Mouse (Mus musculus) stomach, embryonic 15.5 days (tissue): Measurements from ENCODE around the gene Nadsyn1. TPM values are rescaled to one million over a fixed set of nuclear protein-coding genes. Genes with fewer than 3 reads are reported as not detected.

Experiments used
- ATAC-seq: fragments of 200-750 bp; cut with Nextera tagmentation; 2 replicates; pipeline ENCODE4 v1.8.0; 2017; ENCODE audit warnings: low read depth, moderate number of reproducible peaks, moderate TSS enrichment; ENCODE audit not compliant: insufficient read depth, low FRiP score
- H3K27ac ChIP-seq: fragments of 300-500 bp; sonication (generic); 2 replicates; pipeline ENCODE4 v1.5.1; 2015; ENCODE audit warnings: mild to moderate bottlenecking, inconsistent platforms
- H3K27me3 ChIP-seq: fragments of 300-500 bp; sonication (generic); replicated peaks from 2 replicates; pipeline ENCODE4 v1.6.1; 2015; ENCODE audit warnings: inconsistent platforms
- H3K36me3 ChIP-seq: fragments of 300-500 bp; sonication (generic); 2 replicates; pipeline ENCODE4 v1.6.1; 2015; ENCODE audit warnings: inconsistent platforms
- H3K4me1 ChIP-seq: fragments of 300-500 bp; sonication (generic); 2 replicates; pipeline ENCODE4 v1.6.1; 2015; ENCODE audit warnings: inconsistent platforms
- H3K4me2 ChIP-seq: fragments of 300-500 bp; sonication (generic); 2 replicates; pipeline ENCODE4 v1.6.1; 2015; ENCODE audit warnings: mild to moderate bottlenecking, inconsistent platforms
- H3K4me3 ChIP-seq: fragments of 300-500 bp; sonication (generic); replicated peaks from 2 replicates; pipeline ENCODE4 v1.5.1; 2015; ENCODE audit warnings: inconsistent platforms
- H3K9ac ChIP-seq: fragments of 300-500 bp; sonication (generic); 2 replicates; pipeline ENCODE4 v1.6.1; 2015; ENCODE audit warnings: inconsistent platforms
- H3K9me3 ChIP-seq: fragments of 300-500 bp; sonication (generic); 2 replicates; pipeline ENCODE4 v1.6.1; 2016; ENCODE audit warnings: inconsistent platforms
- WGBS: fragments of 180-500 bp; shearing (Covaris S2); methylation state at CpG from one replicate; pipeline ENCODE4 v1.1.7; 2015; 5-methylcytosine and 5-hydroxymethylcytosine counted together
- polyA plus RNA-seq: library from polyadenylated mRNA; unstranded; fragments of >200 nt; fragmentation: Nextera tagmentation; extraction: Ambion mirVana; gene quantifications from 2 replicates; pipeline ENCODE4 v1.2.1, GENCODE M21; 2015

The Nadsyn1 gene
- polyA plus RNA-seq, 1 experiment from 2014 or later, result 12.3 TPM

- 88% methylated on average over 2 of the region's 2 CpGs for WGBS
- no peak overlapping the region for H3K4me3 ChIP-seq
- no peaks in the 10 kb centered on the region for H3K27me3 ChIP-seq
- H3K4me2 ChIP-seq, result no peak overlapping the region
- no peak for ATAC-seq
- H3K36me3 ChIP-seq, result peaks cover 9% of the 10 kb centered on the region; the same call in 1 of the 2 replicates
- H3K27ac ChIP-seq, result no peak overlapping the region
- no peak overlapping the region for H3K9ac ChIP-seq
- H3K9me3 ChIP-seq, result no peaks in the 10 kb centered on the region
- peaks cover 19% of the 10 kb centered on the region for H3K4me1 ChIP-seq
Observed at GRCm38 (mm10) chr7:143832611-143833010, 10.0 kb upstream of the Nadsyn1 start.

GRCm38 (mm10) chr7:143832196-143832595 lies 9.5 kb upstream of the Nadsyn1 start:
- Histone ChIP-seq H3K4me3 (no peak overlapping the region), H3K27me3 (no peaks in the 10 kb centered on the region), H3K4me1 (peaks cover 19% of the 10 kb centered on the region), H3K36me3 (peaks cover 5% of the 10 kb centered on the region; the same call in 1 of the 2 replicates), H3K9ac (no peak overlapping the region), H3K4me2 (0 out of 2 replicates have a peak overlapping the region, but pooled peaks have one; percentile 1), H3K27ac (no peak overlapping the region), H3K9me3 (no peaks in the 10 kb centered on the region)
- 69% methylated on average over 8 of the region's 8 CpGs for WGBS
- ATAC-seq, result no peak

GRCm38 (mm10) chr7:143830399-143830798 lies 7.8 kb upstream of the Nadsyn1 start:
- Histone ChIP-seq H3K27me3 (no peaks in the 10 kb centered on the region), H3K4me2 (peak overlapping the region; percentile 87), H3K27ac (peak overlapping the region; percentile 51; the same call in 1 of the 2 replicates), H3K4me3 (peak overlapping the region; percentile 59), H3K9ac (peak overlapping the region; percentile 50), H3K4me1 (peaks cover 19% of the 10 kb centered on the region), H3K9me3 (no peaks in the 10 kb centered on the region), H3K36me3 (no peaks in the 10 kb centered on the region)
- no peak for ATAC-seq
- 7% methylated on average over 6 of the region's 6 CpGs for WGBS

- peak overlapping the region; percentile 87 for H3K4me2 ChIP-seq
- no peaks in the 10 kb centered on the region for H3K9me3 ChIP-seq
- H3K27ac ChIP-seq, result peak overlapping the region; percentile 95
- H3K36me3 ChIP-seq, result no peaks in the 10 kb centered on the region
- H3K4me1 ChIP-seq, result peaks cover 19% of the 10 kb centered on the region
- H3K27me3 ChIP-seq, result no peaks in the 10 kb centered on the region
- WGBS, result under 1% methylated on average over 37 of the region's 37 CpGs
- H3K4me3 ChIP-seq, result peak overlapping the region; percentile 59
- H3K9ac ChIP-seq, result peak overlapping the region; percentile 55; the same call in 1 of the 2 replicates
- peak; percentile 100 for ATAC-seq
Observed at GRCm38 (mm10) chr7:143829504-143830331, 7.1 kb upstream of the Nadsyn1 start.

GRCm38 (mm10) chr7:143826985-143827384 lies 4.3 kb upstream of the Nadsyn1 start:
- H3K27ac ChIP-seq, result no peak overlapping the region
- ATAC-seq, result no peak
- WGBS, result 86% methylated on average over 2 of the region's 2 CpGs

GRCm38 (mm10) chr7:143823266-143823605 lies 587 bp upstream of the Nadsyn1 start:
- H3K36me3 ChIP-seq, result no peaks in the 10 kb centered on the region; the same call in 1 of the 2 replicates
- H3K9ac ChIP-seq, result peak overlapping the region; percentile 41
- H3K4me2 ChIP-seq, result peak overlapping the region; percentile 63
- peaks cover 12% of the 10 kb centered on the region for H3K4me1 ChIP-seq
- WGBS, result 71% methylated on average over 4 of the region's 4 CpGs
- no peaks in the 10 kb centered on the region for H3K9me3 ChIP-seq
- peak overlapping the region; percentile 59 for H3K4me3 ChIP-seq
- no peak; the same call in 1 of the 2 replicates for ATAC-seq
- no peaks in the 10 kb centered on the region for H3K27me3 ChIP-seq
- peak overlapping the region; percentile 76 for H3K27ac ChIP-seq

More at GRCm38 (mm10) chr7:143826985-143827384, 4.3 kb upstream of the Nadsyn1 start:
- H3K27me3 ChIP-seq, result no peaks in the 10 kb centered on the region
- no peak overlapping the region for H3K4me2 ChIP-seq
- no peak overlapping the region for H3K4me3 ChIP-seq
- H3K4me1 ChIP-seq, result peaks cover 23% of the 10 kb centered on the region
- no peaks in the 10 kb centered on the region for H3K36me3 ChIP-seq
- no peaks in the 10 kb centered on the region for H3K9me3 ChIP-seq
- no peak overlapping the region for H3K9ac ChIP-seq

GRCm38 (mm10) chr7:143821241-143821640 lies 1.4 kb downstream of the Nadsyn1 start:
- no peak for ATAC-seq
- H3K9ac ChIP-seq, result no peak overlapping the region
- peaks cover 12% of the 10 kb centered on the region for H3K4me1 ChIP-seq
- no peaks in the 10 kb centered on the region for H3K9me3 ChIP-seq
- H3K4me3 ChIP-seq, result no peak overlapping the region
- WGBS, result 77% methylated on average over 2 of the region's 2 CpGs
- H3K27ac ChIP-seq, result no peak overlapping the region
- no peaks in the 10 kb centered on the region for H3K27me3 ChIP-seq
- H3K36me3 ChIP-seq, result peaks cover 2% of the 10 kb centered on the region; the same call in 1 of the 2 replicates
- no peak overlapping the region for H3K4me2 ChIP-seq

- no peak for ATAC-seq
- 70% methylated on average over 4 of the region's 4 CpGs for WGBS
- Histone ChIP-seq H3K4me1 (peaks cover 12% of the 10 kb centered on the region), H3K4me2 (no peak overlapping the region), H3K36me3 (peaks cover 5% of the 10 kb centered on the region; the same call in 1 of the 2 replicates), H3K27ac (no peak overlapping the region), H3K4me3 (no peak overlapping the region), H3K9ac (no peak overlapping the region), H3K9me3 (no peaks in the 10 kb centered on the region), H3K27me3 (no peaks in the 10 kb centered on the region)
Observed at GRCm38 (mm10) chr7:143819201-143819600, 3.4 kb downstream of the Nadsyn1 start.

- no peak overlapping the region for H3K4me2 ChIP-seq
- H3K36me3 ChIP-seq, result peaks cover 28% of the 10 kb centered on the region
- H3K4me3 ChIP-seq, result no peak overlapping the region
- 0 out of 2 replicates have a peak, but pooled peaks cover 12% of the 10 kb centered on the region for H3K4me1 ChIP-seq
- no peaks in the 10 kb centered on the region for H3K27me3 ChIP-seq
- no peaks in the 10 kb centered on the region for H3K9me3 ChIP-seq
- H3K27ac ChIP-seq, result no peak overlapping the region
- no peak overlapping the region for H3K9ac ChIP-seq
- WGBS, result 53% methylated on average over 1 of the region's 1 CpGs
- ATAC-seq, result no peak
Observed at GRCm38 (mm10) chr7:143808909-143809308, 13.7 kb downstream of the Nadsyn1 start.

- peaks cover 22% of the 10 kb centered on the region for H3K36me3 ChIP-seq
Observed at GRCm38 (mm10) chr7:143805199-143805624, 17.4 kb downstream of the Nadsyn1 start.

GRCm38 (mm10) chr7:143801195-143802065 lies 21.2 kb downstream of the Nadsyn1 start:
- Histone ChIP-seq H3K4me2 (no peak overlapping the region), H3K27me3 (no peaks in the 10 kb centered on the region), H3K36me3 (peaks cover 35% of the 10 kb centered on the region), H3K4me1 (0 out of 2 replicates have a peak, but pooled peaks cover 12% of the 10 kb centered on the region), H3K4me3 (no peak overlapping the region), H3K9me3 (no peaks in the 10 kb centered on the region), H3K9ac (no peak overlapping the region), H3K27ac (peak overlapping the region; percentile 48)
- 77% methylated on average over 8 of the region's 8 CpGs for WGBS
- ATAC-seq, result no peak

More at GRCm38 (mm10) chr7:143805199-143805624, 17.4 kb downstream of the Nadsyn1 start:
- Histone ChIP-seq H3K27ac (peak overlapping the region; percentile 23; the same call in 1 of the 2 replicates), H3K4me3 (no peak overlapping the region), H3K9ac (no peak overlapping the region), H3K4me2 (no peak overlapping the region), H3K4me1 (0 out of 2 replicates have a peak, but pooled peaks cover 12% of the 10 kb centered on the region), H3K27me3 (no peaks in the 10 kb centered on the region), H3K9me3 (no peaks in the 10 kb centered on the region)
- peak; percentile 33; the same call in 1 of the 2 replicates for ATAC-seq
- 31% methylated on average over 5 of the region's 5 CpGs for WGBS
